In genomic region chr13:93855701-93856183, GRCm38 (mm10) we compare ENCODE assay signal across 7 mouse cellular contexts.
A peak's percentile ranks its signal among the peaks of the same experiment; 100 is the strongest.
DNase-seq lines count a peak whose midpoint lies in the region; ATAC-seq lines count a peak whose summit lies in the region.

No protein-coding gene starts in this region.

- no peaks in the 10 kb centered on the region for H3K36me3 ChIP-seq in neural tube, embryonic 15.5 days

- H3K27ac ChIP-seq in brown adipose tissue, adult 24 weeks (replicated peaks; ENCODE audit: low read depth, low read length), result 0 out of 2 replicates have a peak overlapping the region, but pooled peaks have one; percentile 6
- H3K27ac ChIP-seq in neural tube, embryonic 15.5 days (replicated peaks), result no peak overlapping the region

- H3K9me3 ChIP-seq in neural tube, embryonic 15.5 days (replicated peaks), result no peaks in the 10 kb centered on the region

- 39% methylated on average over 11 of the region's 11 CpGs for WGBS in neural tube, embryonic 15.5 days

- no peak for ATAC-seq in neural tube, embryonic 15.5 days (ENCODE audit: low FRiP score)

- no peaks in the 10 kb centered on the region for H3K4me1 ChIP-seq in brown adipose tissue, adult 24 weeks (ENCODE audit: control insufficient read depth, insufficient read depth, insufficient read length, low read length)
- H3K4me1 ChIP-seq in neural tube, embryonic 15.5 days, result no peaks in the 10 kb centered on the region; the same call in 1 of the 2 replicates

- H3K4me3 ChIP-seq in brown adipose tissue, adult 24 weeks (ENCODE audit: insufficient read depth, low read depth, low read length), result peak overlapping the region; percentile 3; the same call in 1 of the 2 replicates
- H3K4me3 ChIP-seq in neural tube, embryonic 15.5 days (replicated peaks), result no peak overlapping the region

- H3K4me2 ChIP-seq in neural tube, embryonic 15.5 days, result 0 out of 2 replicates have a peak overlapping the region, but pooled peaks have one; percentile 13

- no peaks in the 10 kb centered on the region for H3K27me3 ChIP-seq in neural tube, embryonic 15.5 days (replicated peaks)

- H3K9ac ChIP-seq in neural tube, embryonic 15.5 days (replicated peaks), result no peak overlapping the region

- peak; percentile 39 for DNase-seq in right cerebral cortex, postnatal 14 days
- no peak for DNase-seq in right cerebral cortex, postnatal 25 days
- peak; percentile 70 for DNase-seq in heart, adult 8-10 months (ENCODE audit: low spot score)
- peak; percentile 48 to 62 for DNase-seq in kidney, postnatal 25 days
- no peak for DNase-seq in cerebellum, adult 11 months

Comparison
In these comparisons a context has a peak if more than half of its experiments do, and no peak if none do; other contexts are left out.
1. DNase-seq: peak in right cerebral cortex, postnatal 14 days (single experiment), heart, adult 8-10 months (single experiment) and kidney, postnatal 25 days (2 of 2); none in right cerebral cortex, postnatal 25 days (single experiment) and cerebellum, adult 11 months (single experiment).